Mouse (Mus musculus) lung, postnatal 0 days (tissue): ENCODE data around the gene Chtop. TPM values are rescaled to one million over a fixed set of nuclear protein-coding genes. Genes with fewer than 3 reads are reported as not detected.

Source experiments
- ATAC-seq: fragments of 200-750 bp; cut with Nextera tagmentation; 2 replicates; pipeline ENCODE4 v1.8.0; 2017; ENCODE audit warnings: moderate library complexity
- DNase-seq: peaks from one replicate; pipeline ENCODE4 v3.0.0-alpha.2; 2016; ENCODE audit warnings: low spot score
- H3K27ac ChIP-seq: fragments of 300-500 bp; sonication (generic); 2 replicates; pipeline ENCODE4 v1.5.1; 2014; ENCODE audit warnings: antibody characterized with exemption, mild to moderate bottlenecking, low read length, mixed read lengths
- H3K27me3 ChIP-seq: fragments of 300-500 bp; sonication (generic); replicated peaks from 2 replicates; pipeline ENCODE4 v1.6.1; 2014; ENCODE audit warnings: low read length, mixed read lengths; ENCODE audit not compliant: insufficient read depth
- H3K36me3 ChIP-seq: fragments of 300-500 bp; sonication (generic); 2 replicates; pipeline ENCODE4 v1.6.1; 2014; ENCODE audit warnings: low read length, mixed read lengths; ENCODE audit not compliant: insufficient read depth
- H3K4me1 ChIP-seq: fragments of 300-500 bp; sonication (generic); 2 replicates; pipeline ENCODE4 v1.6.1; 2014; ENCODE audit warnings: antibody characterized with exemption, low read depth, low read length, mixed read lengths; ENCODE audit not compliant: insufficient read depth
- H3K4me2 ChIP-seq: fragments of 300-500 bp; sonication (generic); replicated peaks from 2 replicates; pipeline ENCODE4 v1.6.1; 2014; ENCODE audit warnings: low read depth, mild to moderate bottlenecking, low read length, moderate library complexity, mixed read lengths
- H3K4me3 ChIP-seq: fragments of 300-500 bp; sonication (generic); 2 replicates; pipeline ENCODE4 v1.5.1; 2014; ENCODE audit warnings: low read depth, low read length
- H3K9ac ChIP-seq: fragments of 300-500 bp; sonication (generic); replicated peaks from 2 replicates; pipeline ENCODE4 v1.6.1; 2014; ENCODE audit warnings: low read depth, mild to moderate bottlenecking
- H3K9me3 ChIP-seq: fragments of 300-500 bp; sonication (generic); 2 replicates; pipeline ENCODE4 v1.6.1; 2016; ENCODE audit warnings: low read length, mixed read lengths
- CTCF ChIP-seq: IDR thresholded peaks from 2 replicates; pipeline ENCODE4 v1.5.1; 2016; ENCODE audit warnings: antibody characterized with exemption, mild to moderate bottlenecking
- EP300 ChIP-seq: IDR thresholded peaks from 2 replicates; pipeline ENCODE4 v1.6.1; 2016; ENCODE audit warnings: antibody characterized with exemption, mild to moderate bottlenecking, control low read depth
- WGBS: fragments of 180-500 bp; shearing (Covaris S2); extraction: QIAGEN DNeasy Blood & Tissue Kit; methylation state at CpG from one replicate; pipeline ENCODE4 v1.1.7; 2014; 5-methylcytosine and 5-hydroxymethylcytosine counted together
- polyA plus RNA-seq: library from polyadenylated mRNA; unstranded; fragments of >200 nt; fragmentation: Nextera tagmentation; extraction: Ambion mirVana; gene quantifications from 2 replicates; pipeline ENCODE4 v1.2.1, GENCODE M21; 2015

Gene Chtop
- polyA plus RNA-seq, result 85.8 and 87.8 TPM in 2 replicates

DNA sequence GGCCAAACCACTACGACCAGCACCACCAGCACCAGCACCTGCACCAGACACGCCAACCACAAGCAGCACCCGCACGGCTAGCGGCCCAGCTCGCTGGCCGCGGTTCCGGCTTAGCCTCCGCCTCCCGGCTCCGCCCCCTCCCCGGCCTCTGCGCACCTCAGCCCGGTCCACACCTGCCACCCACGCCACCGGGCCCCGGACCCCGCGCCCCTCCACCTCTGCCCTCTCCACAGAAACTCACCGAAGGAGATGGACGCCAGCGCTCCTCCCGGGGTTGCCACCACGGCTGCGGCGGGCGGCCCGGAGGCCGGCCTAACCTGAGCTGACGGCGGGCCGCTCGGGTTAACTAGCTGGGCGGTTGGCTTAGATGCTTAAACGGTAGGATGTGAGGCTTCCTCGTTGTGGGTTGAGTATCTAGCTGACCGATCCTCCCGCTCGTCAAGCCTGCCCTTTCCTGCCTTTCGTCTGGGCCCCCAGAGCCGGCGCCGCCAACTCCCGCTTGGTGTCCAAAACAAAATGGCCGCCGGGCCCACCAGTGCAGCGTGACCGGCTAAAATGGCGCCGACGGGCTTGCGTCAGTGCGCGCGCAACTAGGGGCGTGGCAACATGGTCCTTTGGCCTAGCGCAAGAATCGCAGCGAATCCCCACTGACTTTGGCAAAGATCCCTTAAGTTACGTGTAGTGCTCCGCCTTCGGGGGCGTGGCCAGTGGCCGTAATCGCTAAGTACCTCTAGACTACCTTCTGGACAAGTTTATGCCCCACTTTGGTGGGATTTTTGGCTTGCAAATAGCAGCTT, at the start of gene Chtop:
Gene Chtop, minus strand, starts transcription at position 549 of the 797 bp plus-strand sequence.
- Histone ChIP-seq H3K4me1 (peaks cover 22% of the 10 kb centered on the region; the same call in 1 of the 2 replicates), H3K4me3 (peak within 1 kb of the TSS; percentile 94), H3K27me3 (no peaks in the 10 kb centered on the region), H3K27ac (peak within 1 kb of the TSS; percentile 96), H3K9me3 (no peaks in the 10 kb centered on the region), H3K36me3 (peaks cover 14% of the 10 kb centered on the region; the same call in 1 of the 2 replicates), H3K9ac (peak within 1 kb of the TSS; percentile 99), H3K4me2 (peak within 1 kb of the TSS; percentile 56)
- DNase-seq (peak; percentile 99), ATAC-seq (peak; percentile 91)
- TF ChIP-seq CTCF (no peak), EP300 (0 out of 2 replicates have a peak, but pooled peaks have one; percentile 26)
- 0% methylated on average over 57 of the region's 66 CpGs for WGBS

DNA sequence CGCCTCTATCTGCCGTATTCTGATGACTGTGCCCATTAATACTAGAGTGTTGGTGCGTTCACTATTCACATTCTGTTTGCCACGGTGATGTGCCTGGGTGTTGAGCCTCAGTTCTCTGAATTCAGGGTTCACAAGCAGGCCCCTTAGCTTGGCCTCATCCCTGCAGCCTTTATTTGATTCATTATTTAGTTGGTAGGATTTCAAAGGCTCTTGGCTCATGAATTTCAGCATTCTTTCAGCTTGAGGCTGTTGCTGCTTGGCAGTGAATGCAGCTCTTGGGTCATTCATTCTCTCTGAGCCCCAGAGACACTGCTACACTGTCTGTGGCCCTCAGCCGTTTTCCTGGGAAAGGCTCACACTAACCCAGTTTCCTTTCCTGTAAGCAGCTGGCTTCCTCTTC, 46.7 kb upstream of the Chtop start:
- Histone ChIP-seq H3K9me3 (no peaks in the 10 kb centered on the region), H3K4me1 (no peaks in the 10 kb centered on the region), H3K36me3 (no peaks in the 10 kb centered on the region), H3K27ac (no peak overlapping the region), H3K9ac (no peak overlapping the region), H3K4me2 (no peak overlapping the region), H3K4me3 (no peak overlapping the region), H3K27me3 (no peaks in the 10 kb centered on the region)
- ATAC-seq, result no peak
- TF ChIP-seq CTCF (no peak), EP300 (no peak)
- no peak for DNase-seq
- WGBS, result 63% methylated on average over 5 of the region's 5 CpGs

DNA sequence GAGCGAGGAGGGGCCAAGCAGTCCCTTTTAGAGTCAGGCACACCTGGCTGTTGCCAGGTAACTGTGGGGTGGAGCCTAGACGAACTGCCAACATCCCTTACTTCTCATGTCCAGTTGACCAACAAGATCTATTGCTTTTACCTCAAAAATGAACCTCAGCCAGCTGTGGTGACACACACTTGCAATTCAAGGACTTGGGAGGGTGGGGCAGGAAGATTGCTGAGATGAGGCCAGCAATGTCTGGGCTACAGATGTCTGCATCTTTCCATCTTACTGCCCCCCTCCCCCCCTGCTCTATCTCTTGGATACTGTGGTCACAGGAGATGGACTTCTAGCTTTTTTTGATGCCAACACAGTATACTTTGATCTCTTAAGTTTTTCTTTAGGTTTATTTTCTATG, 42.9 kb upstream of the Chtop start:
- Histone ChIP-seq H3K9me3 (no peaks in the 10 kb centered on the region), H3K36me3 (no peaks in the 10 kb centered on the region), H3K27me3 (no peaks in the 10 kb centered on the region), H3K27ac (no peak overlapping the region), H3K4me1 (no peaks in the 10 kb centered on the region), H3K4me2 (no peak overlapping the region), H3K9ac (no peak overlapping the region), H3K4me3 (no peak overlapping the region)
- no peak for ATAC-seq
- TF ChIP-seq CTCF (no peak), EP300 (no peak)
- DNase-seq, result no peak
- 60% methylated on average over 2 of the region's 2 CpGs for WGBS

DNA sequence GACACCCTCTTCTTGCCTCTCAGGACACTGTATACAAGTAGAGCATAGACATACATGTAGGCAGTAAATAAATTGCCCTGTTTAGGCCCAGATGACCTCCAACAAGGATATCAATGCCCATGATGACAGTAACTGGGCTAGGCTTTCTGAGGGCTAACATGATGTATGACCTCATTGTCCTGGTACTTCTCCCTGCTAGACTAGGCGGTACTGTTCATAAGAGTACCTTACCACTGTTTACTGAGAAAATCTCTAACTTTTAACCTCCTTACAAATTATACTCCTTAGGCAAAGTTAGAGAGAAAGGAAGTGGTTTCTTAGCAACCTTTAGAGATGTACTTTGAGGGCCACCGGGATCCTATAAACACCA, 41.1 kb upstream of the Chtop start:
- Histone ChIP-seq H3K4me1 (no peaks in the 10 kb centered on the region), H3K27ac (no peak overlapping the region), H3K9ac (no peak overlapping the region), H3K27me3 (no peaks in the 10 kb centered on the region), H3K36me3 (no peaks in the 10 kb centered on the region), H3K4me2 (no peak overlapping the region), H3K4me3 (no peak overlapping the region), H3K9me3 (no peaks in the 10 kb centered on the region)
- ATAC-seq (no peak), DNase-seq (no peak)
- TF ChIP-seq EP300, result no peak
- no peak for TF ChIP-seq CTCF
- WGBS, result 66% methylated on average over 2 of the region's 2 CpGs

DNA sequence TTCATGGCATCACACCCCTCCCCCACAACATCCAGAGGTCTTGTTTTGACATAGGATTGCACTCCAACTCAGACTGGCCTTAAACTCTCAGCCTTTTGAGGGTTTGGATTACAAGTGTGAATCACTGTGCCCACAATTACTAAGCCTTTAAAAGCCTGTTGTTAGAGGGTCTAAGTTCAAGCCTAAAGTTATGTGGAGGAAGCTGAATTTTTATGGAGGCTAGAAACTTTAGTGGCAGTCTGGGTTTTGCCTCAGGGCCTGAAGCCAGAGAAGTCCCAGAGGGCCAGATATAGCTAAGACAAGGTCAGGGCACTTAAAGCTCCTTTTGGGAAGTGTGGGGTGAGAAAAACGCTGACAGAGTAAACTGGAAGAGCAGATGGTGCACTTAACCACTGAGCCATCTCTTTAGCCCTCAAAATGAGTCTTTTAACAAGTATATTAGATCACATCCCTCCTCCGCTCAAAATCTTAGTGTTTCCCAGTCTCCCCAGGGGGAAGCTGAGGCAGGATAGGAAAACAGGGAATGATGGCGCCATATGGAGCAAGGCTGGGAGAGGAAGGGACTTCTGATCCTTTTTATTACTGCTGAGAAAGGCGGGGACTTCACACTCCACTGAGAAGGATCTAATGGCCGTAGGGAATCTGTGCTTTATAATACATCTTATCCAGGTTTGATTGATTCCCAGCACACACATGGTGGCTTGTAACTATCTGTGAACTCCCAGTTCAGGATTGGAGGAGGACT, 40.5 kb upstream of the Chtop start:
- no peak for DNase-seq
- TF ChIP-seq EP300 (no peak), CTCF (no peak)
- ATAC-seq, result no peak

DNA sequence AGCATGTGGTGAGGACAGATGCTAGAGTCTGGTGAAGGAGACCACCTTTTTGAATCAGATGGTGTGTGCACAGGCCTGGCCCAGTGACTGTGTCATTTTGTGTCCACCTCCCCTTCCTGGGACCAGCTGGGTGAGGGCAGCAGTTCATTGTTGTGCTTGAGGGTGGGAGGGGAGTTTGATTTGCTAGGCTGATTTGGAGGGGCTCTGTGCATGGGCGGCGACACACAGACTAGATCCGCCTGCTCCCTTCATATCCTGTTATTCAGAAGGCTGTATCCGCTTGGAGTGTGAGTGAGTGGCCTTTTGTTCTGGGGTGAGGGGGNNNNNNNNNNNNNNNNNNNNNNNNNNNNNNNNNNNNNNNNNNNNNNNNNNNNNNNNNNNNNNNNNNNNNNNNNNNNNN, 31.6 kb upstream of the Chtop start:
- TF ChIP-seq EP300, result peak; percentile 81
- TF ChIP-seq CTCF, result no peak
- DNase-seq (peak; percentile 78), ATAC-seq (peak; percentile 90)
- Histone ChIP-seq H3K36me3 (no peaks in the 10 kb centered on the region), H3K27ac (peak overlapping the region; percentile 84), H3K4me2 (peak overlapping the region; percentile 49), H3K4me1 (no peaks in the 10 kb centered on the region; the same call in 1 of the 2 replicates), H3K27me3 (no peaks in the 10 kb centered on the region), H3K9me3 (no peaks in the 10 kb centered on the region), H3K9ac (peak overlapping the region; percentile 44; the same call in 1 of the 2 replicates), H3K4me3 (peak overlapping the region; percentile 25; the same call in 1 of the 2 replicates)
- WGBS, result 42% methylated on average over 4 of the region's 4 CpGs

More for the DNA sequence above, 40.5 kb upstream of the Chtop start:
- 56% methylated on average over 5 of the region's 5 CpGs for WGBS
- no peak overlapping the region for H3K27ac ChIP-seq
- H3K4me3 ChIP-seq, result no peak overlapping the region
- H3K9ac ChIP-seq, result no peak overlapping the region
- H3K27me3 ChIP-seq, result no peaks in the 10 kb centered on the region
- no peaks in the 10 kb centered on the region for H3K36me3 ChIP-seq
- no peak overlapping the region for H3K4me2 ChIP-seq
- no peaks in the 10 kb centered on the region for H3K4me1 ChIP-seq
- no peaks in the 10 kb centered on the region for H3K9me3 ChIP-seq
